Mouse (Mus musculus): ENCODE data around the gene Hoxd10.

GRCm38 (mm10) chr2:74725171-74725570 lies 33.4 kb downstream of the Hoxd10 start:
- TF ChIP-seq CTCF (IDR thresholded peaks at IDR 0.05; ENCODE audit: low read depth) (no peak), EP300 (IDR thresholded peaks at IDR 0.05; ENCODE audit: low read depth) (no peak)

Measured in liver, embryonic 14.5 days (tissue).